Mouse (Mus musculus) kidney, embryonic 16.5 days (tissue): ENCODE results near the gene Cotl1. TPM values are rescaled to one million over a fixed set of nuclear protein-coding genes. Genes with fewer than 3 reads are reported as not detected.
A peak's percentile ranks its signal among the peaks of the same experiment; 100 is the strongest.

Experiments used
- ATAC-seq: fragments of 200-750 bp; cut with Nextera tagmentation; 2 replicates; pipeline ENCODE4 v1.8.0; 2017; ENCODE audit warnings: moderate TSS enrichment; ENCODE audit not compliant: low FRiP score, low TSS enrichment
- H3K27ac ChIP-seq: fragments of 300-500 bp; sonication (generic); 2 replicates; pipeline ENCODE4 v1.5.1; 2014; ENCODE audit warnings: low read length
- H3K27me3 ChIP-seq: fragments of 300-500 bp; sonication (generic); 2 replicates; pipeline ENCODE4 v1.6.1; 2014; ENCODE audit warnings: low read length, control low read depth, mixed read lengths; ENCODE audit not compliant: insufficient read depth
- H3K36me3 ChIP-seq: fragments of 300-500 bp; sonication (generic); 2 replicates; pipeline ENCODE4 v1.6.1; 2014; ENCODE audit warnings: low read length, control low read depth, mixed read lengths; ENCODE audit not compliant: insufficient read depth
- H3K4me1 ChIP-seq: fragments of 300-500 bp; sonication (generic); 2 replicates; pipeline ENCODE4 v1.6.1; 2014; ENCODE audit warnings: low read length, control low read depth, mixed read lengths; ENCODE audit not compliant: insufficient read depth
- H3K4me2 ChIP-seq: fragments of 300-500 bp; sonication (generic); replicated peaks from 2 replicates; pipeline ENCODE4 v1.6.1; 2014; ENCODE audit warnings: low read depth, low read length
- H3K4me3 ChIP-seq: fragments of 300-500 bp; sonication (generic); 2 replicates; pipeline ENCODE4 v1.5.1; 2014; ENCODE audit warnings: mild to moderate bottlenecking, low read length
- H3K9ac ChIP-seq: fragments of 300-500 bp; sonication (generic); replicated peaks from 2 replicates; pipeline ENCODE4 v1.6.1; 2014; ENCODE audit warnings: low read length
- H3K9me3 ChIP-seq: fragments of 300-500 bp; sonication (generic); 2 replicates; pipeline ENCODE4 v1.6.1; 2016; ENCODE audit warnings: low read length, control low read depth
- WGBS: fragments of 180-500 bp; shearing (Covaris S2); extraction: QIAGEN DNeasy Blood & Tissue Kit; methylation state at CpG from one replicate; pipeline ENCODE4 v1.1.7; 2014; 5-methylcytosine and 5-hydroxymethylcytosine counted together
- polyA plus RNA-seq: library from polyadenylated mRNA; unstranded; fragments of >200 nt; fragmentation: Nextera tagmentation; extraction: Ambion mirVana; gene quantifications from 2 replicates; pipeline ENCODE4 v1.2.1, GENCODE M21; 2015

Gene Cotl1
- polyA plus RNA-seq, 1 experiment from 2014 or later = 130 TPM

DNA sequence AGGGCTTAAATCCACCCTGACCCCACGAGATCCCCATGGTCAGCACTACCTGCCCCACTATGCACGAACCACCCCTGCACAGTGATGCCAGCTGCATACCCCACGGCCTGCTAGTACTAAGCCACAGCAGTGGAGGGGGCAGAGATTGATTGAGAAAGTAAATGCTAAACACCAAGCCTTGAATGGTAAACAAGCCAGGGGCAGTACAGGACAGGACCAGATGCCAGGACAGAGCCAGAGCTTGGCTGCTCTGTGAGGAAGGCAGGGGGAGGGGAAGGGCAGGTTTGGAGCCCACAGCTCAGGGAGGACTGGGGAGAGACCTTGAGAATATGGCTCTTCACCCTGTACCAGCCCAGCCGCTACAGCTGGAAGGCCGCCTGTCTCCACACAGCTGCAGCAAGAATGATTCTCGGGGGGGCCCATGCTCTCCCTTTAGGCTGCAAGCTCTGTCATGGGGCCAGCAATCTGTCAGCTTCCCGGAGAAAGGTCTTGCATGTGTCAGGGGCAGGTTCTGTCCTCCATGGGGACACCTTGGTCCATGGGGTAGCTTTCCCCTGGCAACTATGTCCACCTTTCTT lies 63.6 kb downstream of the Cotl1 start:
- Histone ChIP-seq H3K4me2 (no peak overlapping the region), H3K27me3 (no peaks in the 10 kb centered on the region), H3K4me1 (peaks cover 23% of the 10 kb centered on the region), H3K27ac (no peak overlapping the region), H3K9me3 (no peaks in the 10 kb centered on the region), H3K9ac (peak overlapping the region; percentile 86; the same call in 1 of the 2 replicates), H3K36me3 (no peaks in the 10 kb centered on the region), H3K4me3 (no peak overlapping the region)
- ATAC-seq = no peak
- 85% methylated on average over 7 of the region's 7 CpGs for WGBS

DNA sequence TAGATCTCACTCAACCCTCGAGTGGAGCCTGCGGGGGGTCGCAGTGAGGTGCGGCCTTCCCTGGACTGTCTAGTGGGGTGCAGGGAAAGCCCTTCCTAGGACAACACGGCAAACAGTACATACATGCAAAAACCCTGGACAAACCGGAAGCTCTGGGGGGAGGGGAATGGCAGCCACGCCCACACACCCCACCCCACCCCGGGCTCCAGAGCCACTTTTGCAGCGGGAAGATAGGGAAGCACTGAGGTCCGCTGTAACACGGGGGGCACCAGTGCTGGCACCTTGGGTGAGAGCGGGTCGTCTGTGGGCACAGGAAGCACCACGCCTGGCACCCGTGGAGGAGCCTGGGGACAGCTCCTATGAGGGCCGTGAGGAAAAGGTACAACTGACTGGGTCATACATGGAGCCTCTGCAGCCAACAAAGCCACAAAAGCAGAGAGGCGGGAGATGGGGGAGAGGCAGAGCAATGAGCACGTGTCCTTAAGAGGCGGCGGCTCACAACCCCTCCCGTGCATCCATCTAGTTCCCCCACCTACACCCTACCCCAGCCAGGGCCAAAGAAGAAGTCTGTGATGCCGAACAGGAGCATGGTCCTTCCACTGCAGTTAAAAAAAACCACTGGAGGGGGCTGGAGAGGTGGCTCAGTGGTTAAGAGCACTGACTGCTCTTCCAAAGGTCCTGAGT lies 74.4 kb downstream of the Cotl1 start:
- Histone ChIP-seq H3K4me1 (0 out of 2 replicates have a peak, but pooled peaks cover 5% of the 10 kb centered on the region), H3K4me3 (no peak overlapping the region), H3K9ac (no peak overlapping the region), H3K27me3 (no peaks in the 10 kb centered on the region), H3K27ac (no peak overlapping the region), H3K4me2 (no peak overlapping the region), H3K9me3 (no peaks in the 10 kb centered on the region), H3K36me3 (peaks cover 12% of the 10 kb centered on the region)
- 79% methylated on average over 22 of the region's 22 CpGs for WGBS
- ATAC-seq = no peak; the same call in 1 of the 2 replicates

DNA sequence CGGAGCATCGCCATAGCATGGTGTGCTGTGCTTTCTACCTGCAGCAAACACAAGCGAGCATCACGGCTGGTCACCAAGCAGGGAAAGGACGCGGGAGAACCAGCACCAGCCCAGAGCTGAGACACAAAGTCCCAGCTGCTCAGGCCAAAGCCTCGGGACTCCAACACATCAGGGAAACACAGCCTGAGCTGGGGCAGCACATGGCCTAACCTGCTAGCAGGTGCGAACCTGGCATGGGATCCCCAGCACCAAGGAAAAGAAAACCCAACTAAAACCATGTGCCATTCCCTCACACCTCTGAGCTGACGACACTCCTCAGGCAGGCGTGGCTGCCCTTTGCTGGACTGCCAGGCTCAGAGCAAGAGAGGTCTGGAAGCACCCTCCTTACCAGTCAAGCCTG lies 75.0 kb downstream of the Cotl1 start:
- ATAC-seq = no peak
- Histone ChIP-seq H3K4me2 (no peak overlapping the region), H3K27ac (no peak overlapping the region), H3K9ac (no peak overlapping the region), H3K27me3 (no peaks in the 10 kb centered on the region), H3K4me3 (no peak overlapping the region), H3K9me3 (no peaks in the 10 kb centered on the region), H3K4me1 (0 out of 2 replicates have a peak, but pooled peaks cover 5% of the 10 kb centered on the region), H3K36me3 (peaks cover 12% of the 10 kb centered on the region)
- 91% methylated on average over 10 of the region's 10 CpGs for WGBS

DNA sequence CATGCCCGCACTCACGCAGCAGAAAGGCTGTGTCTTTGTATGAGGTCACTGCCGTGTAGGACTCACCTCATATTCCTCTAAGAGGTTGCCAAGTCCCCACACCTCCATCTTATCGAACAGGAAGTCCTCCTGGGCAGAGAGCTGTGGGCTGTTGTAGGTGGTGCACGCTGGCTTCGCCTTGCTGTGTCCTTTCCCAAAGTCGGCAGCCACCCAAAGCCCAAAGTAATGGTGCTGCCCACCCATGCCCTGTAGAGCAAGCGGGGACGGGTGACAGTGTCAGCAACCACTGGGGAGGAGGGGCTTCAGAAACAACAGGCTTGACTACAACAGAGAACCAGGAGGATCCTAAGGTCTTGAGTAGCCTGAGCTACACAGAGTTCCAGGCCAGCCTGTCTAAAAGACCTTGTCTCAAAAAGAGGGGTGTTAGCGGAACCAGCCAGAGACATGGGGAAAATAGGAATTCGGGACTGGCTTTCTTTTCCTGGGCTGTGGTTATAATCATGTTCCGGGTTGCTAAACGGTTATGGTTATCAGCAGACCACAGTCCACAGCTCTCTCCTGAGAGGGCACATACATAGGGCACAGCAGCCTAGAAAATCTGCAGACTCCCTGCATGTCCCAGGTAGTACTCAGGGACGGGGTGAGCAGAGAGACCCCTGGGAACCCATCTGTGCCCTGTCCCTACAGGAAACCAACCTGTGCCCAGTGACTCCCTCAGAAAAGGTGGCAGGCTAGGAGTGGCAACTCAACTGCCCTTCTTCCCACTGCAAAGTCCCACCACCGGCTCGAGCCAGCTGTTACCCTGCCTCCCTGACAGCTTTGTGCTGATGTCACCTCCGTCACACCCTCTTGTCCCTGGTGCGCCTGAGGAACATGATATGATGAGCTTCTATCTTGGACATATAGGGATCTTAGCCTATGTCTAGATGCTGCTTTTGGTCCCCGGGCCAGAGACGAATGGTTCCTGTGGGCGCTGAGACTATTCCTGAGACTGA lies 77.8 kb downstream of the Cotl1 start:
- Histone ChIP-seq H3K27me3 (no peaks in the 10 kb centered on the region), H3K36me3 (peaks cover 12% of the 10 kb centered on the region), H3K27ac (no peak overlapping the region), H3K4me3 (no peak overlapping the region), H3K4me2 (no peak overlapping the region), H3K4me1 (0 out of 2 replicates have a peak, but pooled peaks cover 5% of the 10 kb centered on the region), H3K9me3 (no peaks in the 10 kb centered on the region), H3K9ac (no peak overlapping the region)
- WGBS = 80% methylated on average over 21 of the region's 21 CpGs
- no peak for ATAC-seq

DNA sequence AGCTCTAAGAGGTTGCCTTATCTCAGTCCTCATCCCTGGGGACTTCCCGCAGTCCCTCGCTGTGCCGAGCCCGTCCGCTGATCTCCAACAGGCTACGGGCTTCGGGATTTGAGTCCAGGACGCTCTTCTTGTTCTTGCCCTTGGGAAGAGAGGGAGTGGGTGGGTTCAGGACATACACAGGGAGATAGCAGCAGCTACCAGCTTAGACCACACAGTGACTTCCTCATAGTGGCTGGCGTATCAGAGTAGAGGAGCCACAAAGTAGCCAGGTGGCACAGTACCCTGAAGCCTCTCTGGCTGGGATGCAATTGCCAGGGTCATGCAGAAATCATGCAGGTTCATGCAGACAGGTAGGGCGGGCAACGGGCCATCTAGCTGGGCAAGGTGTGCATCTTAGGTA lies 78.7 kb downstream of the Cotl1 start:
- Histone ChIP-seq H3K36me3 (peaks cover 8% of the 10 kb centered on the region), H3K27ac (no peak overlapping the region), H3K27me3 (no peaks in the 10 kb centered on the region), H3K4me1 (0 out of 2 replicates have a peak, but pooled peaks cover 5% of the 10 kb centered on the region), H3K9me3 (no peaks in the 10 kb centered on the region), H3K9ac (no peak overlapping the region), H3K4me2 (no peak overlapping the region), H3K4me3 (no peak overlapping the region)
- 93% methylated on average over 11 of the region's 11 CpGs for WGBS
- no peak for ATAC-seq

Other genes with a start within 250 kb of the Cotl1 start
- gene Taf1c, start 235.3 kb downstream of the Cotl1 start, polyA plus RNA-seq = 15.4 and 15.5 TPM in 2 replicates
- gene Adad2, start 227.8 kb downstream of the Cotl1 start, polyA plus RNA-seq = 0.12 and 0.14 TPM in 2 replicates
- 0.05 and 0.15 TPM in 2 replicates for gene Kcng4, start 204.9 kb downstream of the Cotl1 start, polyA plus RNA-seq
- gene Wfdc1, start 174.2 kb downstream of the Cotl1 start, polyA plus RNA-seq = 2.3 and 3.7 TPM in 2 replicates
- gene Atp2c2, start 140.5 kb downstream of the Cotl1 start, polyA plus RNA-seq = 1.9 and 2.7 TPM in 2 replicates
- 16.5 and 19.7 TPM in 2 replicates for gene Tldc1, start 62.1 kb downstream of the Cotl1 start, polyA plus RNA-seq
- 20.4 and 22.4 TPM in 2 replicates for gene Klhl36, start 21.7 kb upstream of the Cotl1 start, polyA plus RNA-seq
- gene Usp10, start 69.8 kb upstream of the Cotl1 start, polyA plus RNA-seq = 194 and 197 TPM in 2 replicates
- gene Gm20388, start 70.3 kb upstream of the Cotl1 start, polyA plus RNA-seq = 2.9 and 7.7 TPM in 2 replicates
- gene Crispld2, start 151.9 kb upstream of the Cotl1 start, polyA plus RNA-seq = 8.7 and 10.1 TPM in 2 replicates